Mouse (Mus musculus) gastrocnemius, postnatal 25 days (tissue): ENCODE measurements around the gene Mcm7. TPM values are rescaled to one million over a fixed set of nuclear protein-coding genes. Genes with fewer than 3 reads are reported as not detected.
"Not testable (repeated sequence)": the region's sequence is repeated elsewhere in the genome, so short reads cannot be mapped to it uniquely, and the experiment has no call there.

Experiments used
- DNase-seq: peaks from one replicate; pipeline ENCODE4 v3.0.0; 2022
- long read RNA-seq, 2 experiments: library from polyadenylated mRNA; stranded (forward); transcript quantifications; one replicate each; pipeline ENCODE4 v2.0.0; 2021
- total RNA-seq, 2 experiments: library from RNA; stranded (reverse); gene quantifications; 1 replicate in 1 of 2; 2 replicates in 1 of 2; pipeline ENCODE4 v1.2.3; 2021

Mcm7 gene
- 10 to 100 TPM in 1 of 2 experiments, 1 to 10 TPM in 1; 8.9 to 10.3 TPM for total RNA-seq
- long read RNA-seq, experiment 1, partial matches to known transcripts, result 1 of 9 reads
- long read RNA-seq, experiment 1, other reads (novel, unspliced or antisense), result 4 of 9 reads
- long read RNA-seq, experiment 2, partial matches to known transcripts, result 0 of 8 reads
- long read RNA-seq, experiment 2, other reads (novel, unspliced or antisense), result 4 of 8 reads

DNA sequence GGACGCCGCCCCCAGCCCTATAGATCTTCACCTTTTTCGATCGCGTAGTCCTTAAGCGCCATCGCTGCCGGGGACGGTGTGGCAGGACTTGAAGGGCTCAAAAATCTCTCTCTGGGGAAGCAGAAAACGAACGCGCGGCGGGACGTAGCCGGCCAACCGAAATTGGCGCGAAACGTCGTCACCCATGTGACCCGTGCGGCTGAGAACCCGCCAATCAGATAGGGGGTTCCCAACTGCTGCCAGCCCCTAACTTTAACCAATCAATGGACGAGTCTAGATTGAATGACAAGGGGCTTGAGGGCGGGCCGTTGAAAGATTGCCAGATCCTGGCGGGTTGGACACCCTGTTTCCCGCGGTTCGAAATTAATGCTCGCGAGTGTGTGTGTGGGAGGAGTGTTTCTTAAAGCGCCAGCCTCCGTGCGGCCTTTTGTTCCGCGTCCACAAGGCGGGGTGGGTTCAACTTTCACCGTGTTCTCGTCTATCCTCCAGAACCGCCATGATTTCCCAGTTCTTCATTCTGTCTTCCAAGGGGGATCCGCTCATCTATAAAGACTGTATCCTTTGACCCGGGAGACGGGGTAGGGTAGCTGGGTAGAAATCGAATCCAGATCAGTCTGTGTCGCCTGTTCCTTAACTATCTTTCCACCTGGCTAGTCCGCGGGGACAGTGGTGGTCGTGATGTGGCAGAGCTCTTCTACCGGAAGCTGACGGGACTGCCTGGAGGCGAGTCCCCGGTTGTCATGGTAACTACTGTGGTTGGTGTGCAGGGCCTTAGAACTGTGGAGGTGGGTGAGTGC, at the start of gene Mcm7, which contains the start of gene Ap4m1:
Mcm7 (minus strand) TSS at position 728 of the 797 bp plus-strand sequence.
Ap4m1 (plus strand) TSS at position 308 of the 797 bp plus-strand sequence.
- peak; percentile 97 for DNase-seq

DNA sequence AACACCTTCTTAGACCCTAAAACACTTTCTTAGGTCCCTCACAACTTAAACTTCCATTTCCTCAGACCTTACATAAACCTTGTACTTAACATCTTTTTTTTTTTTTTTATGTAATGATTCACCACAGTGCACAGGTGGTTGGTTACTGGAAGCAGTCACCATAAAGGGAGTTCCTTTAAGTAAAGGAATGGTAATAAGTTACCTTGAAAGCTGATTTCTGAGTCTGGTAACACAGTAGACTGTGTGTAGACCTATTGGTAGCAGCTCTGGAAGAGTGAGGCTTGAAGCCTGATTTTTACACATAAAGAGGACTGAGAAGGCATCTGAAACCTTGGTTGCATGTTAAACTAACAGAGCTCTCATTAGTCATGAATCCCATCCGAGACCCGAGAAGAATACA, 47.6 kb upstream of the Mcm7 start:
- DNase-seq, result no peak

- not testable (repeated sequence) for DNase-seq
Observed at GRCm38 (mm10) chr5:138216632-138217031, 44.4 kb upstream of the Mcm7 start.

DNA sequence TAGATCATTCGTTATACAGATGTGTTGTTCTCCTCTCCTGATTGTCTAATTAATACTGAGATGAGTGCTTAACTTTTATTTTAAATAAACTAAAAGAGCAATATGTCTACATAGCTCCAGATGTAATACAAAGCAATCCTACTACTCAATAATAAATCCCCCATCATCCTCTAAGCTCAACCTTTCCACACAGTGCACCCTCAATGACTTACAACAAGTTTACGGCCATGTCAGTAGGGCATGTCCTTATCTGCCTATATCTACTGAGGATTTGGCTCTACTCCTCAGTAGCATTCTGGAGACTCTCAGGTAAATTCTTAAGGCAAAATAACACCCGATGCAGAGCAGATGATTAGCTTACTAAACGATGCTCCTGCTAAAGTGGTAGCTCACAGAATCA, 35.7 kb upstream of the Mcm7 start:
- no peak for DNase-seq

GRCm38 (mm10) chr5:138207253-138207652, 35.0 kb upstream of the Mcm7 start:
- no peak for DNase-seq

GRCm38 (mm10) chr5:138202086-138202485, 29.9 kb upstream of the Mcm7 start:
- DNase-seq, result no peak

- DNase-seq, result no peak
Observed at GRCm38 (mm10) chr5:138199576-138199975, 27.4 kb upstream of the Mcm7 start.

DNA sequence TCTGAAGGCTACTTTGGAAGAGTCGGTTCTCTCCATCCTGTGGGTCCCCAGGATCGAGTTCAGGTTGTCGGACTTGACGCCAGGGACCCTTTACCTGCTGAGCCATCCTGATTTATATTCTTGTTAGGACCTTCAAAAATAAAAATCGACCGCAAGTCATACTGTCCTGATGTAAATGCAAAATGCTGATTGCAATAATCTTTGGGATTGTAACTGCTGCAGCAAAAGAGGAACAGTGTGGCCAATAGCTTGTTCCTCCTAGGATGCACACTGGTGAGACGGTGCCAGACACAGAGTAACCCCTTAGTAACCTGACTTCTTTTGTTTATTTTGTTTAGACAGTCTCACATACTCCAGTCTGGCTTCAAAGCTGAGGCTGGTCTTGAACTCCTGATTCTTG, 23.2 kb upstream of the Mcm7 start:
- no peak for DNase-seq

- DNase-seq, result no peak
Observed at GRCm38 (mm10) chr5:138194755-138195345, 22.6 kb upstream of the Mcm7 start.

GRCm38 (mm10) chr5:138193771-138194727, 21.8 kb upstream of the Mcm7 start, which contains the start of gene Mblac1:
Gene Mblac1 (plus strand): TSS chr5:138194314.
- peak; percentile 81 for DNase-seq

GRCm38 (mm10) chr5:138187661-138188306, 15.6 kb upstream of the Mcm7 start:
- peak; percentile 72 for DNase-seq

DNA sequence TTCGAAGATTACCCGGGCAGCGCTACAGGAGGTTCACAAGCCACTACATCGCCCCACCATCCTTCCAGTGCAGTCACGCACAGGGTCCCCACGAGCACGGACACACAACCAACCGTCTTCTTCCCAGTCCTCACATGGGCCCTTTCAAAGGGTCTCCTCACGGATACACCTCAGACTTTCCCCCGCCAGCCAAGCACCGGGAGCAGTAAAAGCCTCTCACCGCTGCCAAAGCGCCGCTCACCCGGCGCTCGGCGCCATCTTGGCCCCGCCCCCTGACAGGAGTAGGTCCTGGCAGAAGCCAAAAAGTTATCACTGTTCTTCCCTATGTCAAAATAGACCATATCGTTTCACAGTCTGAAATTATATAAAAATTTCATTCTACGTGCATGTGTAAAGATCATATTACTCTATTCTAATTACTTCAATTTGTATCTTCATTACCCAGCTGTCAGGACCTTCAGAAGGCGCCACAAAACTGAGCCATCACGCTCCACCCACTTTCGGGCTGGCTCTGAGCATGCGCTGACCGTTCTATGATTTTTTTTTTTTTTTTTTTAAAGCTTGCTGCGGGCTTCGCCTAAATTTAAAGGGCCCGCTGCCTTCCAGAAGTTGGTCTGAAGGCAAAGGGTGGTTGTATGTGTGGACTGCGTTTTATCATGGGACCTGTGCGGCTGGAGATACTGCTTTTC, 14.9 kb upstream of the Mcm7 start, which contains the start of the genes Taf6 and Cnpy4:
Taf6 (minus strand) TSS at position 502 of the 689 bp plus-strand sequence.
Cnpy4 (plus strand) TSS at position 536 of the 689 bp plus-strand sequence.
- peak; percentile 85 for DNase-seq

- no peak for DNase-seq
Observed at GRCm38 (mm10) chr5:138173217-138173616, 995 bp upstream of the Mcm7 start.

- peak; percentile 94 for DNase-seq
Observed at GRCm38 (mm10) chr5:138170936-138171561, 1.2 kb downstream of the Mcm7 start.

DNA sequence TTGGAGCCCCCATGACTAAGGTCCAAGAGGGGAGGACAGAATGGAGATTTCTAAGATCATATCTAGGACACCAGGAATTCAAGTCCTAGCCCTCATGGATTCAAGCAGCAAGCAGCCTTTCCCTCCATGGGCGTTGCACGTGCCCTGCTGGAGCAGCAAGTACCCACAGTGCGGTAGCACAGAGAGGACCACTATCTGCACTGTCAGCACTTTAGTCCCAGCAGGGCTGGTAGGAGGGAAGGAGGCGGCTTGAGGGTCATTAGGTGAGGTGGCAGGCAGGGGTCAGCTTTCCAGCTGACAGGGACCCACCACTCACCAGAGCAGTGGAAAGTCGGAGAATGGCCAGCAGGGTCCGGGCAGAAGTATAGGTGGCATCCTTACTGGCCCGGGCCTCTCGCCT, 6.6 kb downstream of the Mcm7 start:
- no peak for DNase-seq

- DNase-seq, result no peak
Observed at GRCm38 (mm10) chr5:138163610-138164009, 8.6 kb downstream of the Mcm7 start.

- no peak for DNase-seq
Observed at GRCm38 (mm10) chr5:138163046-138163445, 9.2 kb downstream of the Mcm7 start.

- peak; percentile 93 for DNase-seq
Observed at GRCm38 (mm10) chr5:138160842-138161665, 11.2 kb downstream of the Mcm7 start, which contains the start of gene Cops6. Gene Cops6 (plus strand): TSS chr5:138161071.

- DNase-seq, result no peak
Observed at GRCm38 (mm10) chr5:138160224-138160762, 11.9 kb downstream of the Mcm7 start.
